Mouse (Mus musculus) stomach, postnatal 0 days (tissue): ENCODE data around the gene Cwc25. TPM values are rescaled to one million over a fixed set of nuclear protein-coding genes. Genes with fewer than 3 reads are reported as not detected.
A peak's percentile ranks its signal among the peaks of the same experiment; 100 is the strongest.
"Not testable (repeated sequence)": the region's sequence is repeated elsewhere in the genome, so short reads cannot be mapped to it uniquely, and the experiment has no call there.

Source experiments
- ATAC-seq: fragments of 200-750 bp; cut with Nextera tagmentation; 2 replicates; pipeline ENCODE4 v1.8.0; 2017; ENCODE audit not compliant: low FRiP score, low TSS enrichment
- DNase-seq: peaks from one replicate; pipeline ENCODE4 v3.0.0-alpha.2; 2016; ENCODE audit warnings: low spot score
- H3K27ac ChIP-seq: fragments of 300-500 bp; sonication (generic); replicated peaks from 2 replicates; pipeline ENCODE4 v1.5.1; 2014; ENCODE audit warnings: mild to moderate bottlenecking, control low read depth
- H3K27me3 ChIP-seq: fragments of 300-500 bp; sonication (generic); 2 replicates; pipeline ENCODE4 v1.6.1; 2014; ENCODE audit warnings: low read length; ENCODE audit not compliant: control insufficient read depth, insufficient read depth
- H3K36me3 ChIP-seq: fragments of 300-500 bp; sonication (generic); 2 replicates; pipeline ENCODE4 v1.6.1; 2014; ENCODE audit warnings: low read length, mixed read lengths; ENCODE audit not compliant: control insufficient read depth, insufficient read depth
- H3K4me1 ChIP-seq: fragments of 300-500 bp; sonication (generic); replicated peaks from 2 replicates; pipeline ENCODE4 v1.6.1; 2014; ENCODE audit warnings: antibody characterized with exemption; ENCODE audit not compliant: control insufficient read depth, insufficient read depth
- H3K4me2 ChIP-seq: fragments of 300-500 bp; sonication (generic); replicated peaks from 2 replicates; pipeline ENCODE4 v1.6.1; 2014; ENCODE audit warnings: low read depth, mild to moderate bottlenecking, control low read depth, moderate library complexity
- H3K4me3 ChIP-seq: fragments of 300-500 bp; sonication (generic); 2 replicates; pipeline ENCODE4 v1.5.1; 2014; ENCODE audit warnings: low read depth, low read length, control low read depth
- H3K9ac ChIP-seq: fragments of 300-500 bp; sonication (generic); 2 replicates; pipeline ENCODE4 v1.6.1; 2014; ENCODE audit warnings: mild to moderate bottlenecking, low read length, control low read depth, mixed read lengths
- H3K9me3 ChIP-seq: fragments of 300-500 bp; sonication (generic); 2 replicates; pipeline ENCODE4 v1.6.1; 2016; ENCODE audit warnings: low read length; ENCODE audit not compliant: control insufficient read depth
- CTCF ChIP-seq: IDR thresholded peaks from 2 replicates; pipeline ENCODE4 v1.5.1; 2016; ENCODE audit warnings: antibody characterized with exemption, low read depth, mild to moderate bottlenecking, moderate library complexity
- EP300 ChIP-seq: optimal IDR thresholded peaks from 2 replicates; pipeline ENCODE3; 2016; ENCODE audit warnings: antibody characterized with exemption
- WGBS: fragments of 180-500 bp; shearing (Covaris S2); extraction: QIAGEN DNeasy Blood & Tissue Kit; methylation state at CpG from one replicate; pipeline ENCODE4 v1.1.7; 2014; 5-methylcytosine and 5-hydroxymethylcytosine counted together
- polyA plus RNA-seq: library from polyadenylated mRNA; unstranded; fragments of >200 nt; fragmentation: Nextera tagmentation; extraction: Ambion mirVana; gene quantifications from 2 replicates; pipeline ENCODE4 v1.2.1, GENCODE M21; 2015

Cwc25 gene
- polyA plus RNA-seq, 1 experiment from 2014 or later = 9.0 TPM

GRCm38 (mm10) chr11:97739155-97739554 is 27.2 kb downstream of the Cwc25 start:
- Histone ChIP-seq H3K27ac (no peak overlapping the region), H3K9me3 (no peaks in the 10 kb centered on the region), H3K4me2 (no peak overlapping the region), H3K27me3 (no peaks in the 10 kb centered on the region), H3K4me3 (no peak overlapping the region), H3K4me1 (peaks cover 6% of the 10 kb centered on the region), H3K9ac (no peak overlapping the region), H3K36me3 (no peaks in the 10 kb centered on the region)
- TF ChIP-seq EP300 (no peak), CTCF (peak; percentile 46)
- DNase-seq (no peak), ATAC-seq (no peak)
- WGBS = 92% methylated on average over 3 of the region's 3 CpGs

- Histone ChIP-seq H3K27ac (no peak overlapping the region), H3K4me3 (no peak overlapping the region), H3K9ac (no peak overlapping the region), H3K9me3 (no peaks in the 10 kb centered on the region), H3K4me1 (peaks cover 6% of the 10 kb centered on the region), H3K27me3 (no peaks in the 10 kb centered on the region), H3K4me2 (no peak overlapping the region), H3K36me3 (no peaks in the 10 kb centered on the region)
- TF ChIP-seq CTCF = peak; percentile 63
- TF ChIP-seq EP300 = no peak
- WGBS = 57% methylated on average over 6 of the region's 6 CpGs
- DNase-seq = no peak
- ATAC-seq = no peak
Measured at GRCm38 (mm10) chr11:97738703-97739102, 27.7 kb downstream of the Cwc25 start.

GRCm38 (mm10) chr11:97737600-97737999 is 28.8 kb downstream of the Cwc25 start:
- DNase-seq = no peak

DNA sequence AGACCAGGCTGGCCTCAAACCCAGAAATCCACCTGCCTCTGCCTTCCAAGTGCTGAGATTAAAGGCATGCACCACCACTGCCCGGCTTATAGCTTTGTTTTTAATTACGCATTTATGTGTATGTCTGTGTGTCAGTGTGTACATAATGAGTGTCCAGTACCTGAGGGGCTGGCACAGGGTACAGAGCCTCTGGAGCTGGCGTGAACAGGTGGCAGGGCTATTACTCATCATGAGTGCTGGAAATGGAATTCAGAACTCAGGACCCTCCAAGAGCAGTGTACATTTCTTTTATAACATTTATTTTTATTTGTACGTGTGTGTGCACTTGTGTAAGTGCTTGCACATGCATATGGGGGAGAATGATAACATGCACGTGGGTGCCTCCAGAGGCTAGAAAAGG is 29.7 kb downstream of the Cwc25 start:
- Histone ChIP-seq H3K27ac (no peak overlapping the region), H3K9ac (no peak overlapping the region), H3K4me2 (no peak overlapping the region), H3K9me3 (no peaks in the 10 kb centered on the region), H3K4me1 (no peaks in the 10 kb centered on the region), H3K27me3 (no peaks in the 10 kb centered on the region), H3K36me3 (peaks cover 6% of the 10 kb centered on the region), H3K4me3 (no peak overlapping the region)
- DNase-seq (no peak), ATAC-seq (no peak)
- 80% methylated on average over 5 of the region's 5 CpGs for WGBS
- no peak for TF ChIP-seq EP300
- no peak for TF ChIP-seq CTCF

More at GRCm38 (mm10) chr11:97737600-97737999, 28.8 kb downstream of the Cwc25 start:
- no peak overlapping the region for H3K9ac ChIP-seq
- no peaks in the 10 kb centered on the region for H3K27me3 ChIP-seq
- H3K36me3 ChIP-seq = no peaks in the 10 kb centered on the region; the same call in 1 of the 2 replicates
- ATAC-seq = no peak
- H3K9me3 ChIP-seq = no peaks in the 10 kb centered on the region
- H3K4me2 ChIP-seq = no peak overlapping the region
- TF ChIP-seq EP300 (no peak), CTCF (no peak)
- WGBS = 47% methylated on average over 4 of the region's 4 CpGs
- no peaks in the 10 kb centered on the region; the same call in 1 of the 2 replicates for H3K4me1 ChIP-seq
- no peak overlapping the region; the same call in 1 of the 2 replicates for H3K27ac ChIP-seq
- H3K4me3 ChIP-seq = no peak overlapping the region

GRCm38 (mm10) chr11:97734810-97735209 is 31.5 kb downstream of the Cwc25 start:
- not testable (repeated sequence) for H3K4me3 ChIP-seq, H3K27ac ChIP-seq, H3K9ac ChIP-seq, H3K36me3 ChIP-seq, ATAC-seq, H3K4me2 ChIP-seq, H3K4me1 ChIP-seq, DNase-seq, H3K27me3 ChIP-seq, H3K9me3 ChIP-seq
- 79% methylated on average over 5 of the region's 5 CpGs for WGBS

DNA sequence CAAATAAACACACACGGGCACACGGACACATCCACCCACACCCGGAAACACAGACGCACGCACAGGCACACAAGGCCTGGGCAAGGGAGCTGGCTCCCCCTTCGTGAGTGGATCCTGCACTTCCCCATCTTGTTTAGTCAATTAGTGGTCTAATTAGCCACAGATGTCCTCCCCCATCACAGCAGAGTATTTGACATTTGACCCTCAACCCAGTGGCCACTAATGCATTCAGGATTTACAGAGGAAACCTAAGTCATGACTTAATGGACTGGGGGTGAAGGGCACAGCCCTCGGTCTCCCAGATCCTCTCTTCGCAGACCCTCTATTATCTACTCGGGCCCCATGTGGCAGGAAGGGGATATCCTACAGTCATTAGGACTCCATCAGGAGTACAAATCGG is 32.7 kb downstream of the Cwc25 start:
- Histone ChIP-seq H3K4me1 (no peaks in the 10 kb centered on the region), H3K4me2 (no peak overlapping the region), H3K27me3 (no peaks in the 10 kb centered on the region), H3K4me3 (no peak overlapping the region), H3K36me3 (peaks cover 6% of the 10 kb centered on the region), H3K27ac (no peak overlapping the region), H3K9ac (no peak overlapping the region), H3K9me3 (no peaks in the 10 kb centered on the region)
- DNase-seq = no peak
- no peak for ATAC-seq
- 42% methylated on average over 10 of the region's 10 CpGs for WGBS
- no peak for TF ChIP-seq CTCF
- TF ChIP-seq EP300 = no peak
